Mouse (Mus musculus) cortical plate, adult 2 months (tissue): ENCODE measurements around the gene Usp48.

Experiments
- CTCF ChIP-seq: fragments of 200-500 bp; IDR thresholded peaks from 2 replicates; pipeline ENCODE4 v1.5.1; 2011; ENCODE audit warnings: mild to moderate bottlenecking, control low read depth, low read length; ENCODE audit not compliant: insufficient read depth; ENCODE audit errors: extremely low read depth
- POLR2A ChIP-seq: fragments of 200-500 bp; IDR thresholded peaks from 2 replicates; pipeline ENCODE4 v1.6.1; 2011; ENCODE audit warnings: mild to moderate bottlenecking, low read length, control low read depth; ENCODE audit not compliant: insufficient read depth; ENCODE audit errors: extremely low read depth

- TF ChIP-seq POLR2A: no peak
- no peak for TF ChIP-seq CTCF
Measured at GRCm38 (mm10) chr4:137686303-137686702, 92.7 kb downstream of the Usp48 start.
